Mouse (Mus musculus) olfactory bulb, adult 2 months (tissue): Measurements from ENCODE around the gene Rrnad1.

Experiments
- CTCF ChIP-seq: fragments of 200-500 bp; IDR thresholded peaks from 2 replicates; pipeline ENCODE4 v1.5.1; 2012; ENCODE audit warnings: low read depth, mild to moderate bottlenecking, low read length, moderate library complexity; ENCODE audit not compliant: insufficient read depth
- POLR2A ChIP-seq: fragments of 200-500 bp; IDR thresholded peaks from 2 replicates; pipeline ENCODE4 v1.6.1; 2012; ENCODE audit warnings: mild to moderate bottlenecking, low read depth, low read length, moderate library complexity; ENCODE audit not compliant: insufficient read depth

DNA sequence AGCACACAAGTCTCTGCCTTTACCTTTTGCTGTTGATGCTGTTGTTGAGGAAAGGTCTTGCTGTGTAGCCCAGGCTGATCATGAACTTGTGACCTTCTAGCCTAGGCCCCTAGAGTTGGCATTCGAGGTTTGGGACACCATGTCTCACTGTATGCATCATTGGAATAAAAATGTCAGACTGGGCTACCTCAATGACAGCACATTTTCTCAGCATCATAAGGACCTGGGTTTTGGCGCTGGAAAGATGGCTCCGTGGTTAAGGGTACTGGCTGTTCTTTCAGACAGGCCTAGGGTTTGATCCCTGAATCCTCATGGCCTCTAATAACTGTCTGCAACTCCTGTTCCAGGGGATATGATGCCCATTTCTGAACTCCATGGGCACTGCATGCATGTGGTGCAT is 30.7 kb downstream of the Rrnad1 start:
- TF ChIP-seq CTCF (no peak), POLR2A (no peak)
